Mouse (Mus musculus) common myeloid progenitor, adult 5-6 weeks (primary cell): ENCODE measurements at regions not wholly inside any gene's neighbourhood (a gene's known extent, or its start where the extent isn't known, plus 50 kb on each side); places are given as distances from the start of the nearest gene placed in this dataset.

Experiments used
- ATAC-seq: replicated peaks from 2 replicates; pipeline ENCODE4 v1.8.0; 2016; ENCODE audit warnings: low read depth, mild to moderate bottlenecking, moderate TSS enrichment, inconsistent platforms; ENCODE audit not compliant: poor library complexity, severe bottlenecking

DNA sequence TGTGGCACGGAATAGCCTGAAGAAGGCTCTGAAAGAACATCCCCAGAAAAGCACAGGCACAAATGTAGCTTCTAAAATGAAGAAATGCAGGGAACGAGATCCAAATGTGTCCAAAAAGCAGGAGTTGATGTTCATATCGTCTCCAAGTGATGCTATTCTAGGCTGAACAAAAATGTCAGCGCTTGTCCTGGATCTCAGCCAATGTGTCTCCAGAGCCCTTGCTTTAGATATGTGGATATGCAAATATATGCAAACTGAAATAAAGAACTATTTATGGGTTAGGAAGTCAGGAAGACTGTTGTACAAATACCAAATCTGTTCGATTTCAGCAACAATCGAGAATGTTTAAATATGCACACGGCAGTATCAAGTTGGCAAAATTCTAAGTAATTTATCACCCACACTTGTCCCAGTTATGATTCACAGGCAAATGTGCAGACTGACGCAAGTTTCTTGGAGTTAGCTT is 320.4 kb downstream of the Synb start:
- ATAC-seq, result no peak

GRCm38 (mm10) chr14:68966758-68967157 is 327.3 kb downstream of the Synb start:
- peak; percentile 80 for ATAC-seq

- no peak for ATAC-seq
Measured at GRCm38 (mm10) chr14:68954577-68955460, 339.3 kb downstream of the Synb start.

- ATAC-seq, result 0 out of 2 replicates have a peak, but pooled peaks have one; percentile 25
Measured at GRCm38 (mm10) chr14:68945906-68946305, 348.2 kb downstream of the Synb start.

DNA sequence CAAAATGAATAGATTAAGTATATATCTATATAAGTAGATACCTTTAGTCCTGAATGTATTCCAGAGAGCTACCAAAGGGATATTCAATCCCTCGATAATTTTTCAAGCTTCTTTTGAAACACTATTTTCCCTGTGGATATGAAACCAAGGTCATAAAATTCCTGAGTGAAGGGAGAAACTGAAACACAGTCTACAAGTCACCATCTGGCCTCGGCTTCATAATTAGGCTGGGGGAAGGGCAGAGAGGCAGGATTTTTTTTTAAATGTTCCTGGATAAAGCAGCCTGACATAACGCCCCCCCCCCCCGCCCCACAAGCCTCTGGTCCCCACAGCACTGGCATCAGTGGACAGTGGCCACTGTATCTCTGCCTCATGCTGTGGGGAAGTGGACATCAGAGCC is 348.7 kb downstream of the Synb start:
- no peak for ATAC-seq

- no peak for ATAC-seq
Measured at GRCm38 (mm10) chr14:68941759-68942158, 352.3 kb downstream of the Synb start.

- no peak for ATAC-seq
Measured at GRCm38 (mm10) chr14:68941132-68941690, 352.9 kb downstream of the Synb start.

DNA sequence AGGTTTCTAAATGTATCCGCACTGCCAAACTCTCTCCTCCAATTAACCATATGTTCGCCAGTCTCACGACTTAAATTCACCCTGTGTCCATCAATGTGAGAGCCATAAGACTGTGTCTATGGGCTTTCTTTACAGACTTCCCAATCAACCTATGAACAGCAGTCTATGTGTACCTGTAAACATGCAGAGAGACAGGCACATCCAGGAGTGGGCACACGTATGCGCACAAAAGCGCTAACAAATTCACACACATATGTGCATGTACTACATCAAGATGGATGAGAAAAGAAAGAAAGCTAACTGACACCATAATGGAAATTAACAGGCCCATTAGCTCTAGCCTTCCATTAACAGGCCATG is 358.8 kb downstream of the Synb start:
- no peak for ATAC-seq

DNA sequence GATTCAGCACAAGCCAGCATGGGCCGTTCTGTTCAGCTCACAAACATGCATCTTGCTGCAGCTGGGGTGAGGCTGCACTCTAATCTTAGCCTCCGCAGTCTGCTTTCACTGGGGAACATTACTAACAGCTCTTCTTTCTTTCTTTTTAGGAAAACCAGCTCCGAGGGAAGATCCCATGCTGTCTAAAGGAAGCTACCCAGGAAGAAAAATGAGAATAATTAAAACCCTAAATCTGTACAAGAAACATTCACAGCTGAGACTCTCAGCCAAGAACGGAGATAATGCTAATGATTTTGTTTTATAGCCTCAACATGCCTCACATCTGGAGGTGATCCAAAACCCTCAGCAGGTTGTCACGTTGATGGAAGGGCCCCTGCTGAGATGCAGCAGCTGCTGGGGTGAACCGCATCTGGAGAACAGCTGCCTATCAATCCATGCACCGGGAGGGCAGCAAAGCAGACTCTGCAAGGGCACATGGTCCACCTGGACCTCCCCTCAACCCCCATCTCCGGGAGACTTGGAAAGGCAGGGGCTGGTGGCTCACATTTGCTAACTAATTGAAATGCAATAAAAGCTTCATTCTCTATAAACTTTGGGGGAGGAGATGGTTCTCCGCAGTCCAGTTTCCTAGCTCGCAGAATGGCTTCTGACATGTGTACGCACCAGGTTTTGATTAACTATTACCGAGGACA is 359.3 kb downstream of the Synb start:
- ATAC-seq, result no peak

- ATAC-seq, result no peak
Measured at GRCm38 (mm10) chr14:68927814-68928213, 366.3 kb downstream of the Synb start.

DNA sequence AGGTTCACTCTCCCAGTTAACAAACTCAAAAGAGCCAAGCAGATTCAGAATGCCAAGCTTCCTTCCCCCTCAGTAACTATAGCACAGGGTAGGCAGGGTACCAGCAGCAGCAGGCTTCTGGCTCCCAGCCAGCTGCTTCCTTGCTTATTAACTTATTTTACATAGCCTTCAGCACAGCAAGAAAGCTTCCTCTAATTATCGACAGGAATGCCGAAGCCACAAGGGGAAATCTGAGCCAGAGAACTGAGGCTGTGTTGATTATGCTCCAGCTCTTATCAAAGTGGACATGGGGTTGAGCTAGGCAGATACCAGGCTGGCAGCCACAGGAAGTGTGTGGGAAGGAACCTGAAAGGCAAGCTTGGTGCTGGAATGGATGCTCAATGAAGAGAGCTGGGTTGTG is 371.0 kb downstream of the Synb start:
- ATAC-seq, result peak; percentile 42; the same call in 1 of the 2 replicates

DNA sequence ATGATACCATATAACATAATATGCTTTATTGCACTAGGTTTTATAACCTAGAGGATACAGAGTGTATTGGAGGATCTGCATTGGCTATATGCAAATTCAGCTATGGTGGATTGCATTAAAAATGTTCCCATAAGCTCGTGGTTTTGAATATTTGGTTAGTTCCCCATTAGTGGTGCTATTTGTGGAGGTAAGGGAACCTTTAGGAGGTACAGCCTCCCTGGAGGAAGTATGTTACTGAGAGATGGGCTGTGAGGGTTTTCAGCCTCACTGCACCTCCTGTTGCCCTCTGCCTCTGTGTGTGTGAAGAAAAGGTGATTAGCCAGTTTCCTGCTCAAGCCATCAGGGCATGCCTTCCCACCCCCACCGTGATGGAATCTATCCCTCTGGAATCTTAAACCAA is 372.1 kb downstream of the Synb start:
- peak; percentile 39; the same call in 1 of the 2 replicates for ATAC-seq

GRCm38 (mm10) chr14:68918526-68919045 is 375.5 kb downstream of the Synb start:
- ATAC-seq, result no peak

GRCm38 (mm10) chr14:68899921-68900320 is 394.2 kb downstream of the Synb start:
- no peak for ATAC-seq

GRCm38 (mm10) chr14:68877171-68877570 is 416.9 kb downstream of the Synb start:
- no peak for ATAC-seq

DNA sequence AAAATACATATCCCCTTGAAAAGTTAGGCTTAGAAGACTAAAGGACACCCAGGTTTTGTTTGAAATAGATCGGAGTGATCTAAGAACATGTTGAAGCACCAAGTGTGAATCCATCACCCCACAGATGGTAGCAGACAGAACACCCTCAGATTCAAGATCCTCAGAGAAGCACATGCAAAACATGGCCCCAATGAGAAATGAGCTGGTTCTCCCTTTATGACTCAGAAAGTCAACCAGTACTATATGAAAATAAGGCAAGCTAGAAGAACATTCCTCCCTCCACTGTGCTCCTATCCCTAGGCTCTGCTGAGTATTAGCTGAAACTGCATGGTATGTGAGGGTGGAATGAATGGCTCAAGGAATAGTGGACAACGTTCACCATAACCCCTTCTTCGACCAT is 433.0 kb downstream of the Synb start:
- no peak for ATAC-seq

DNA sequence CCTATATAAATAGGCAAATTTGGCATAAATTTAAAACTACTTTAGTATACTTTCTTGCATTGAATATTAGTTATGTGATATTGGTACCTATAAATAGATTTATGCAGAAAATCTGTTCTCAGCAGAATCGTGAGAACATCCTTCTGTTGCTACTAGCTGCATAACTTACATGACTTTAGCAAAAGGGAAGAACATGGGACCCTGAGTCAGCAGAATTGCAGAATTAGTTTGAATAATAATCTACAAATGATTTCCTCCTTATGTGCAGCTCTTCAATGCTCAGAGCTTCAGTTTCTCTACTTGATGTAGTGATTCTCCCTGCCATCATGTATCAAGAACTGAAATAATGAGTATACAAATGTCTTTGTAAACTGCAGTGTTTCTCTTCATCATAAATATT is 436.2 kb downstream of the Synb start:
- ATAC-seq, result no peak

- ATAC-seq, result no peak
Measured at GRCm38 (mm10) chr14:68848506-68848905, 445.6 kb downstream of the Synb start.

- no peak for ATAC-seq
Measured at GRCm38 (mm10) chr14:68847609-68848008, 446.5 kb downstream of the Synb start.

DNA sequence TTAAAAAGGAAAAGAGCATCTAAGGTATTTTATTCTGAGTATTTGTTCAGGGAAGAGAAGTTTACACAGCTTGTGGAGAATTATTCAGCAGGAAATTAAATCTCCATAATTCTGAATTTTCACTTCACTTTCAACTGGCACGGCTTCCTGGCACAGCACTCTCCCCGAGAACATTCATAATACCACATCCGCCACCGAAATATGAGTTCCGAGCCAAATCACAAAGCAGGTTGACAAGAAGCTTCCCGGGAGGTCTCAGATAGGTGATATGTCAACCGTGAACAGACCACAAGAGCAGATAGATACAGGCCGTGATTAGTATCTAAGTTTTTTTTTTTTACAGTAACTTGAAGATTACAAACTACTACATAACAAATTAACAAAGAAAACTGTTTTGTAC is 473.9 kb downstream of the Synb start:
- ATAC-seq, result no peak

DNA sequence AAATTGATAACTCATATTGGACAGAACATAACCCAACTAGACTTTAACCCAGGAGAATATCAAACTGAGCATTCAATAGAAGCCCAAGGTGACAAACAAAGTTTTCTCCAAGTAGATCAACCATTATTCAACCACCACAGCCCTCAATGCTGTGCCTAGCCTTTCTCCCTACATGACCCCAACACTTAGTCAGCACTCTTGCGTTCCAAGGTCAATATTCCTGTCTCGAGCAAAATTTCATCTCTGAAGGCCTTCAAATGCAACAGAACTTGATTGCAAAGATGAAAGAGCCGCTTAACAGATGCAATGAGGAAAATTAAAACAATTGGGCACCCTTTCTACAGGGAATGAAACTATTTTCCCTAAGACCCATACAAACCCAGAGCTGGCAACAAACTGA is 485.1 kb downstream of the Synb start:
- ATAC-seq, result no peak
